8 mouse cellular contexts compared by ENCODE assay signal in the genomic region with DNA sequence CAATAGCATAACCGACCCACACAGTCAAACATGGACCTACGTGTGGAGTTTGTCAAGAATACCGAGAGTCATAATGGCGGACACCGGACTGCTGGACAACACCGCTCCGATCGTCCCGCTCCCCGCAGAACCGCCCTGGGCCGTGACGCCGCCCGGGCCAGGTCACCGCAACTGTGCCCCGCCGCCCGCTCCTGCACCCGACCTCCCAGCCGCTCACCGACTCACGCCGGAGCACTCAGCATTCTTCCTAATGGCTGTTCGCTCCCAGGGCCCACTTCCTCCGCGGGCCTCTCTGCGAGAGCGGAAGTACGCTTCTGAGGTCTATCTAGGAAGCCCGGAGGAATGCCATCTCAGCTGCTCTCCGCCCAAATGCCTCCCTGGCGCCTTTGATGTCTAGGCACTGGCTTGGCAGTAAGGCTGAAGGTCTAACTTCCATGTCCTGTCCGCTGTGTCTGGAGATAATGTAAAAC. TPM values are rescaled to one million over a fixed set of nuclear protein-coding genes. Genes with fewer than 3 reads are reported as not detected.
DNase-seq lines count a peak whose midpoint lies in the region; ATAC-seq lines count a peak whose summit lies in the region.

Zfp445 (minus strand) TSS at position 310 of the 470 bp plus-strand sequence.

- H3K4me2 ChIP-seq in lung, embryonic 16.5 days (ENCODE audit: low read depth, low read length): peak within 1 kb of the TSS; percentile 65

- peaks cover 18% of the 10 kb centered on the region for H3K36me3 ChIP-seq in lung, embryonic 16.5 days (ENCODE audit: control insufficient read depth, insufficient read depth, low read length)

- DNase-seq in MEL-GATA-1-ER (ENCODE audit: extremely low read depth, low read depth): peak; percentile 79
- DNase-seq in cerebellum, adult 8-10 months: peak; percentile 75
- peak; percentile 89 for DNase-seq in forelimb bud, embryonic 11.5 days (ENCODE audit: low read depth, low spot score)
- peak; percentile 50 for DNase-seq in layer of hippocampus, adult 9-10 months (ENCODE audit: low spot score)
- peak; percentile 68 for DNase-seq in ovary, postnatal 10 days (ENCODE audit: low spot score)
- DNase-seq in thymus, postnatal 10 days (ENCODE audit: low spot score in 2 of 2): peak; percentile 70 to 76

- H3K27me3 ChIP-seq in lung, embryonic 16.5 days (ENCODE audit: control insufficient read depth, insufficient read depth, low read depth, low read length): no peaks in the 10 kb centered on the region

- peak within 1 kb of the TSS; percentile 94 for H3K9ac ChIP-seq in lung, embryonic 16.5 days (ENCODE audit: low read length)

- peaks cover 15% of the 10 kb centered on the region for H3K9me3 ChIP-seq in lung, embryonic 16.5 days (ENCODE audit: control insufficient read depth, low read length)

- H3K4me1 ChIP-seq in lung, embryonic 16.5 days (replicated peaks; ENCODE audit: control insufficient read depth, insufficient read depth, low read length): peaks cover 15% of the 10 kb centered on the region

- WGBS in lung, embryonic 16.5 days: under 1% methylated on average over 34 of the region's 34 CpGs

- peak within 1 kb of the TSS; percentile 84 for H3K4me3 ChIP-seq in lung, embryonic 16.5 days (ENCODE audit: low read length)

- H3K27ac ChIP-seq in lung, embryonic 16.5 days (ENCODE audit: low read length): peak within 1 kb of the TSS; percentile 80

- peak; percentile 92 to 97 for ATAC-seq in hematopoietic stem cell, adult 5-6 weeks (replicated peaks in 1 of 2; ENCODE audit: insufficient read depth in 1 of 2, low FRiP score in 2 of 2, low TSS enrichment in 1 of 2, low read depth in 1 of 2, poor library complexity in 2 of 2, severe bottlenecking in 2 of 2)
- ATAC-seq in lung, embryonic 16.5 days (ENCODE audit: low read depth): peak; percentile 95

RNA-seq across cellular contexts. Expression of gene Zfp445, which starts in this region (rescaled TPM):
- total RNA-seq in hematopoietic stem cell, adult 5-6 weeks (2017): 91.8 and 114 TPM in 2 replicates
- 79.4 and 80.6 TPM in 2 replicates for polyA plus RNA-seq in lung, embryonic 16.5 days (2015; fragmentation: Nextera tagmentation; extraction: Ambion mirVana)

Comparison
In these comparisons a context has a peak if more than half of its experiments do, and no peak if none do; other contexts are left out.
1. Peak in every context shown above with its lines: DNase-seq, ATAC-seq, H3K4me3 ChIP-seq and H3K27ac ChIP-seq.